Mouse (Mus musculus): ENCODE data around the gene Timm9. TPM values are rescaled to one million over a fixed set of nuclear protein-coding genes. Genes with fewer than 3 reads are reported as not detected.
A peak's percentile ranks its signal among the peaks of the same experiment; 100 is the strongest.

Gene Timm9
- 47.1 and 53.3 TPM in 2 replicates for polyA plus RNA-seq (2012; rRNA removed)

- no peak for TF ChIP-seq CTCF (IDR thresholded peaks at IDR 0.05; ENCODE audit: borderline replicate concordance, extremely low read depth, insufficient read depth, insufficient read length)
- peak; percentile 51; the same call in 1 of the 2 replicates for TF ChIP-seq POLR2A (IDR thresholded peaks at IDR 0.05; ENCODE audit: borderline replicate concordance, extremely low read depth, insufficient read depth, insufficient read length, poor library complexity, severe bottlenecking)
- peak; percentile 94 for DNase-seq (ENCODE audit: low read depth)
Observed at GRCm38 (mm10) chr12:71136130-71136973, at the start of gene Timm9, which contains the start of gene 2700049A03Rik. Gene Timm9, minus strand, starts transcription at chr12:71136684. Gene 2700049A03Rik, plus strand, starts transcription at chr12:71136848.

GRCm38 (mm10) chr12:71184396-71184795, 47.9 kb upstream of the Timm9 start:
- TF ChIP-seq POLR2A (IDR thresholded peaks at IDR 0.05; ENCODE audit: borderline replicate concordance, extremely low read depth, insufficient read depth, insufficient read length, poor library complexity, severe bottlenecking) (no peak), CTCF (IDR thresholded peaks at IDR 0.05; ENCODE audit: borderline replicate concordance, extremely low read depth, insufficient read depth, insufficient read length) (no peak)

GRCm38 (mm10) chr12:71183736-71184135, 47.3 kb upstream of the Timm9 start:
- no peak for DNase-seq (ENCODE audit: low read depth)
- no peak for TF ChIP-seq CTCF (IDR thresholded peaks at IDR 0.05; ENCODE audit: borderline replicate concordance, extremely low read depth, insufficient read depth, insufficient read length)
- TF ChIP-seq POLR2A (IDR thresholded peaks at IDR 0.05; ENCODE audit: borderline replicate concordance, extremely low read depth, insufficient read depth, insufficient read length, poor library complexity, severe bottlenecking): no peak

More at GRCm38 (mm10) chr12:71184396-71184795, 47.9 kb upstream of the Timm9 start:
- no peak for DNase-seq (ENCODE audit: low read depth)

GRCm38 (mm10) chr12:71169911-71170310, 33.4 kb upstream of the Timm9 start:
- no peak for DNase-seq (ENCODE audit: low read depth)
- TF ChIP-seq POLR2A (IDR thresholded peaks at IDR 0.05; ENCODE audit: borderline replicate concordance, extremely low read depth, insufficient read depth, insufficient read length, poor library complexity, severe bottlenecking): no peak
- TF ChIP-seq CTCF (IDR thresholded peaks at IDR 0.05; ENCODE audit: borderline replicate concordance, extremely low read depth, insufficient read depth, insufficient read length): no peak

GRCm38 (mm10) chr12:71164410-71164809, 27.9 kb upstream of the Timm9 start:
- TF ChIP-seq POLR2A (IDR thresholded peaks at IDR 0.05; ENCODE audit: borderline replicate concordance, extremely low read depth, insufficient read depth, insufficient read length, poor library complexity, severe bottlenecking) (no peak), CTCF (IDR thresholded peaks at IDR 0.05; ENCODE audit: borderline replicate concordance, extremely low read depth, insufficient read depth, insufficient read length) (no peak)
- DNase-seq (ENCODE audit: low read depth): no peak

GRCm38 (mm10) chr12:71157974-71158373, 21.5 kb upstream of the Timm9 start:
- no peak for DNase-seq (ENCODE audit: low read depth)
- TF ChIP-seq CTCF (IDR thresholded peaks at IDR 0.05; ENCODE audit: borderline replicate concordance, extremely low read depth, insufficient read depth, insufficient read length): no peak
- TF ChIP-seq POLR2A (IDR thresholded peaks at IDR 0.05; ENCODE audit: borderline replicate concordance, extremely low read depth, insufficient read depth, insufficient read length, poor library complexity, severe bottlenecking): no peak

GRCm38 (mm10) chr12:71154979-71155378, 18.5 kb upstream of the Timm9 start:
- no peak for DNase-seq (ENCODE audit: low read depth)
- TF ChIP-seq CTCF (IDR thresholded peaks at IDR 0.05; ENCODE audit: borderline replicate concordance, extremely low read depth, insufficient read depth, insufficient read length) (no peak), POLR2A (IDR thresholded peaks at IDR 0.05; ENCODE audit: borderline replicate concordance, extremely low read depth, insufficient read depth, insufficient read length, poor library complexity, severe bottlenecking) (no peak)

- DNase-seq (ENCODE audit: low read depth): no peak
- TF ChIP-seq POLR2A (IDR thresholded peaks at IDR 0.05; ENCODE audit: borderline replicate concordance, extremely low read depth, insufficient read depth, insufficient read length, poor library complexity, severe bottlenecking): no peak
- TF ChIP-seq CTCF (IDR thresholded peaks at IDR 0.05; ENCODE audit: borderline replicate concordance, extremely low read depth, insufficient read depth, insufficient read length): no peak
Observed at GRCm38 (mm10) chr12:71150167-71150566, 13.7 kb upstream of the Timm9 start.

- DNase-seq (ENCODE audit: low read depth): no peak
- TF ChIP-seq POLR2A (IDR thresholded peaks at IDR 0.05; ENCODE audit: borderline replicate concordance, extremely low read depth, insufficient read depth, insufficient read length, poor library complexity, severe bottlenecking) (no peak), CTCF (IDR thresholded peaks at IDR 0.05; ENCODE audit: borderline replicate concordance, extremely low read depth, insufficient read depth, insufficient read length) (no peak)
Observed at GRCm38 (mm10) chr12:71149456-71149855, 13.0 kb upstream of the Timm9 start.

- no peak for DNase-seq (ENCODE audit: low read depth)
- TF ChIP-seq CTCF (IDR thresholded peaks at IDR 0.05; ENCODE audit: borderline replicate concordance, extremely low read depth, insufficient read depth, insufficient read length) (no peak), POLR2A (IDR thresholded peaks at IDR 0.05; ENCODE audit: borderline replicate concordance, extremely low read depth, insufficient read depth, insufficient read length, poor library complexity, severe bottlenecking) (no peak)
Observed at GRCm38 (mm10) chr12:71148801-71149200, 12.3 kb upstream of the Timm9 start.

- peak; percentile 56 for DNase-seq (ENCODE audit: low read depth)
- TF ChIP-seq POLR2A (IDR thresholded peaks at IDR 0.05; ENCODE audit: borderline replicate concordance, extremely low read depth, insufficient read depth, insufficient read length, poor library complexity, severe bottlenecking): no peak
- peak; percentile 62; the same call in 1 of the 2 replicates for TF ChIP-seq CTCF (IDR thresholded peaks at IDR 0.05; ENCODE audit: borderline replicate concordance, extremely low read depth, insufficient read depth, insufficient read length)
Observed at GRCm38 (mm10) chr12:71147641-71148040, 11.2 kb upstream of the Timm9 start.

GRCm38 (mm10) chr12:71141189-71141588, 4.7 kb upstream of the Timm9 start:
- DNase-seq (ENCODE audit: low read depth): no peak
- TF ChIP-seq CTCF (IDR thresholded peaks at IDR 0.05; ENCODE audit: borderline replicate concordance, extremely low read depth, insufficient read depth, insufficient read length): 0 out of 2 replicates have a peak, but pooled peaks have one; percentile 10
- TF ChIP-seq POLR2A (IDR thresholded peaks at IDR 0.05; ENCODE audit: borderline replicate concordance, extremely low read depth, insufficient read depth, insufficient read length, poor library complexity, severe bottlenecking): no peak
